Mouse (Mus musculus): ENCODE measurements at regions not wholly inside any gene's neighbourhood (a gene's known extent, or its start where the extent isn't known, plus 50 kb on each side); places are given as distances from the start of the nearest gene placed in this dataset.
"Not testable (repeated sequence)": the region's sequence is repeated elsewhere in the genome, so short reads cannot be mapped to it uniquely, and the experiment has no call there.

- 68% methylated on average over 8 of the region's 8 CpGs for WGBS (ENCODE audit: insufficient replicate concordance)
- H3K27ac ChIP-seq (ENCODE audit: low read depth, low read length), result no peak overlapping the region
- ATAC-seq (replicated peaks; ENCODE audit: insufficient number of reproducible peaks, low FRiP score, low TSS enrichment), result no peak
- no peak overlapping the region for H3K9ac ChIP-seq (ENCODE audit: low read depth, low read length)
- H3K27me3 ChIP-seq (ENCODE audit: control insufficient read depth, insufficient read depth, low read length), result peaks cover 6% of the 10 kb centered on the region; the same call in 1 of the 2 replicates
- peaks cover 9% of the 10 kb centered on the region; the same call in 1 of the 2 replicates for H3K4me1 ChIP-seq (ENCODE audit: control insufficient read depth, insufficient read depth, low read length)
- no peak overlapping the region for H3K4me3 ChIP-seq (ENCODE audit: low read depth, low read length)
- no peak overlapping the region for H3K4me2 ChIP-seq
- H3K36me3 ChIP-seq (ENCODE audit: control insufficient read depth, insufficient read depth, low read length), result no peaks in the 10 kb centered on the region
- no peaks in the 10 kb centered on the region for H3K9me3 ChIP-seq (replicated peaks; ENCODE audit: control insufficient read depth, low read length)
These were observed 54.2 kb upstream of the Jarid2 start for GRCm38 (mm10) chr13:44674926-44675650.

- Histone ChIP-seq H3K9ac (ENCODE audit: low read depth, low read length) (no peak overlapping the region), H3K27ac (ENCODE audit: low read depth, low read length) (no peak overlapping the region), H3K4me2 (no peak overlapping the region), H3K4me3 (ENCODE audit: low read depth, low read length) (no peak overlapping the region), H3K27me3 (ENCODE audit: control insufficient read depth, insufficient read depth, low read length) (peaks cover 6% of the 10 kb centered on the region; the same call in 1 of the 2 replicates), H3K4me1 (ENCODE audit: control insufficient read depth, insufficient read depth, low read length) (peaks cover 13% of the 10 kb centered on the region; the same call in 1 of the 2 replicates), H3K9me3 (replicated peaks; ENCODE audit: control insufficient read depth, low read length) (no peaks in the 10 kb centered on the region), H3K36me3 (ENCODE audit: control insufficient read depth, insufficient read depth, low read length) (no peaks in the 10 kb centered on the region)
- 89% methylated on average over 6 of the region's 6 CpGs for WGBS (ENCODE audit: insufficient replicate concordance)
- ATAC-seq (replicated peaks; ENCODE audit: insufficient number of reproducible peaks, low FRiP score, low TSS enrichment), result no peak
These were observed 53.2 kb upstream of the Jarid2 start for GRCm38 (mm10) chr13:44676041-44676440.

- Histone ChIP-seq H3K27me3 (ENCODE audit: control insufficient read depth, insufficient read depth, low read length) (peaks cover 6% of the 10 kb centered on the region; the same call in 1 of the 2 replicates), H3K4me2 (no peak overlapping the region), H3K9ac (ENCODE audit: low read depth, low read length) (no peak overlapping the region), H3K27ac (ENCODE audit: low read depth, low read length) (no peak overlapping the region), H3K36me3 (ENCODE audit: control insufficient read depth, insufficient read depth, low read length) (no peaks in the 10 kb centered on the region), H3K4me1 (ENCODE audit: control insufficient read depth, insufficient read depth, low read length) (peaks cover 13% of the 10 kb centered on the region; the same call in 1 of the 2 replicates), H3K4me3 (ENCODE audit: low read depth, low read length) (no peak overlapping the region), H3K9me3 (replicated peaks; ENCODE audit: control insufficient read depth, low read length) (no peaks in the 10 kb centered on the region)
- 85% methylated on average over 3 of the region's 3 CpGs for whole genome bisulfite sequencing (ENCODE audit: insufficient replicate concordance)
- ATAC-seq (replicated peaks; ENCODE audit: insufficient number of reproducible peaks, low FRiP score, low TSS enrichment), result no peak
These were observed 51.2 kb upstream of the Jarid2 start for GRCm38 (mm10) chr13:44678121-44678520.

- H3K27ac ChIP-seq (ENCODE audit: low read depth, low read length); H3K9ac ChIP-seq (ENCODE audit: low read depth, low read length); H3K9me3 ChIP-seq (replicated peaks; ENCODE audit: control insufficient read depth, low read length); H3K36me3 ChIP-seq (ENCODE audit: control insufficient read depth, insufficient read depth, low read length); H3K4me2 ChIP-seq; H3K4me1 ChIP-seq (ENCODE audit: control insufficient read depth, insufficient read depth, low read length); ATAC-seq (replicated peaks; ENCODE audit: insufficient number of reproducible peaks, low FRiP score, low TSS enrichment); H3K27me3 ChIP-seq (ENCODE audit: control insufficient read depth, insufficient read depth, low read length); H3K4me3 ChIP-seq (ENCODE audit: low read depth, low read length): not testable (repeated sequence)
- WGBS (ENCODE audit: insufficient replicate concordance), result 97% methylated on average over 7 of the region's 7 CpGs
These were observed 49.8 kb upstream of the Jarid2 start for GRCm38 (mm10) chr13:44679457-44679856.
